ENCODE assay signal across 28 mouse cellular contexts in the genomic region with DNA sequence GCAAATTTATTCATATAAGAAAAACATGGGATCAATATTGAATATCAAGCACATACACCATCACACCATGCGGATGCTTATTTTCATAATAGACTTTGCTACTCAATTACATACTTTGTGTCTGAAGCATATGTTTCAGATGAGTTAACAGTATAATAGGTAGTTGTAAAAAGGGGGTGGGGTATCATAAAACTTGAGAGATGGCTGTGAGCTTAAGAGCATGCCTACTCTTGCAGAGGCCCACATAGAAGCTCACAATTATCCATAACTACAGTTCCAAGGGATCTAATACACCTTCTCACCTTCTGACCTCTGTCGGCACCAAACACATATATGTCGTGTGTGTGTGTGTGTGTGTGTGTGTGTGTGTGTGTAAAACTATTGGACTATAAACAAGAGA.
"Had no signal": no experiment of that assay in that cellular context is flagged by ENCODE, and none has a peak within 500 bp of the region (broad histone marks: within the 10 kb centered on the region; RNA-seq: fewer than 3 reads in every experiment).

No protein-coding gene starts in this region.

- H3K4me1 ChIP-seq: embryonic facial prominence, embryonic 10.5 days; embryonic facial prominence, embryonic 12.5 days; embryonic facial prominence, embryonic 13.5 days; embryonic facial prominence, embryonic 15.5 days; forebrain, embryonic 10.5 days; forebrain, embryonic 12.5 days; forebrain, embryonic 13.5 days; forebrain, embryonic 15.5 days had no signal

- H3K9ac ChIP-seq: embryonic facial prominence, embryonic 12.5 days; embryonic facial prominence, embryonic 13.5 days; embryonic facial prominence, embryonic 15.5 days; forebrain, embryonic 12.5 days; forebrain, embryonic 13.5 days; forebrain, embryonic 15.5 days; forebrain, postnatal 0 days had no signal

- H3K36me3 ChIP-seq: embryonic facial prominence, embryonic 10.5 days; embryonic facial prominence, embryonic 12.5 days; embryonic facial prominence, embryonic 13.5 days; embryonic facial prominence, embryonic 15.5 days; forebrain, embryonic 10.5 days; forebrain, embryonic 12.5 days; forebrain, embryonic 15.5 days had no signal

- ATAC-seq: forebrain, embryonic 13.5 days; forebrain, embryonic 14.5 days; forebrain, embryonic 15.5 days; forebrain, embryonic 16.5 days; forebrain, postnatal 0 days had no signal

- H3K4me2 ChIP-seq: embryonic facial prominence, embryonic 12.5 days; embryonic facial prominence, embryonic 13.5 days; embryonic facial prominence, embryonic 15.5 days; forebrain, embryonic 12.5 days; forebrain, embryonic 13.5 days; forebrain, embryonic 15.5 days had no signal

- H3K9me3 ChIP-seq: embryonic facial prominence, embryonic 10.5 days; embryonic facial prominence, embryonic 12.5 days; embryonic facial prominence, embryonic 13.5 days; embryonic facial prominence, embryonic 15.5 days; forebrain, embryonic 13.5 days; forebrain, embryonic 15.5 days had no signal

- H3K4me3 ChIP-seq: embryonic facial prominence, embryonic 10.5 days; embryonic facial prominence, embryonic 12.5 days; embryonic facial prominence, embryonic 13.5 days; embryonic facial prominence, embryonic 15.5 days; erythroblast, embryonic 14.5 days; forebrain, embryonic 10.5 days; forebrain, embryonic 12.5 days; forebrain, embryonic 13.5 days; forebrain, embryonic 15.5 days; gastrocnemius, adult 2 months had no signal

- H3K27ac ChIP-seq: embryonic facial prominence, embryonic 10.5 days; embryonic facial prominence, embryonic 12.5 days; embryonic facial prominence, embryonic 13.5 days; embryonic facial prominence, embryonic 15.5 days; forebrain, embryonic 10.5 days; forebrain, embryonic 12.5 days; forebrain, embryonic 13.5 days; forebrain, embryonic 15.5 days; gastrocnemius, adult 2 months had no signal

- DNase-seq: cerebellum, adult 2 months; cerebellum, adult 8-10 months; cerebellum, adult 9-10 months; cerebellum, adult 9-11 months; cerebellum, postnatal 10 days; cerebellum, postnatal 14 days; cerebellum, postnatal 25 days; cerebellum, postnatal 36 days; embryo, embryonic 11 days; forebrain, postnatal 0 days; gastrocnemius, adult 2 months; gastrocnemius, postnatal 10 days; gastrocnemius, postnatal 14 days; gastrocnemius, postnatal 25 days; gastrocnemius, postnatal 36 days; heart, adult 11 months; heart, adult 18-20 months had no signal

- H3K27me3 ChIP-seq: embryonic facial prominence, embryonic 12.5 days; embryonic facial prominence, embryonic 13.5 days; embryonic facial prominence, embryonic 15.5 days; forebrain, embryonic 12.5 days; forebrain, embryonic 13.5 days; forebrain, embryonic 15.5 days had no signal
